31 mouse cellular contexts compared by ENCODE assay signal in genomic region chr4:129889661-129890060, GRCm38 (mm10). TPM values are rescaled to one million over a fixed set of nuclear protein-coding genes. Genes with fewer than 3 reads are reported as not detected.
"Had no signal": no experiment of that assay in that cellular context is flagged by ENCODE, and none has a peak within 500 bp of the region (broad histone marks: within the 10 kb centered on the region; RNA-seq: fewer than 3 reads in every experiment).

No protein-coding gene starts in this region.

- H3K9ac ChIP-seq: heart, embryonic 13.5 days; heart, embryonic 15.5 days; hindbrain, embryonic 13.5 days; hindbrain, embryonic 15.5 days; kidney, embryonic 15.5 days; limb, embryonic 13.5 days; limb, embryonic 15.5 days; liver, embryonic 12.5 days had no signal

- H3K4me2 ChIP-seq: heart, embryonic 11.5 days; heart, embryonic 13.5 days; heart, embryonic 15.5 days; hindbrain, embryonic 13.5 days; hindbrain, embryonic 15.5 days; kidney, embryonic 15.5 days; limb, embryonic 13.5 days; limb, embryonic 15.5 days; liver, embryonic 12.5 days had no signal

- H3K4me1 ChIP-seq: heart, embryonic 13.5 days; heart, embryonic 15.5 days; hindbrain, embryonic 13.5 days; hindbrain, embryonic 15.5 days; kidney, embryonic 15.5 days; limb, embryonic 13.5 days; limb, embryonic 15.5 days had no signal

- H3K27me3 ChIP-seq: heart, embryonic 13.5 days; heart, embryonic 15.5 days; hindbrain, embryonic 13.5 days; hindbrain, embryonic 15.5 days; kidney, embryonic 15.5 days; limb, embryonic 13.5 days; limb, embryonic 15.5 days; liver, embryonic 12.5 days had no signal

- H3K9me3 ChIP-seq: heart, embryonic 13.5 days; heart, embryonic 15.5 days; hindbrain, embryonic 13.5 days; hindbrain, embryonic 15.5 days; kidney, embryonic 15.5 days; limb, embryonic 13.5 days; limb, embryonic 15.5 days; liver, embryonic 12.5 days had no signal

- H3K36me3 ChIP-seq: heart, embryonic 13.5 days; heart, embryonic 15.5 days; hindbrain, embryonic 13.5 days; hindbrain, embryonic 15.5 days; kidney, embryonic 15.5 days; limb, embryonic 13.5 days; limb, embryonic 15.5 days; liver, embryonic 12.5 days had no signal

- DNase-seq: gastrocnemius, adult 2 months; gastrocnemius, postnatal 10 days; gastrocnemius, postnatal 25 days; heart, adult 11 months; heart, adult 2 months; heart, postnatal 14 days; heart, postnatal 36 days; kidney, adult 11 months; kidney, adult 2 months; kidney, adult 9 months; kidney, postnatal 14 days; kidney, postnatal 36 days; layer of hippocampus, adult 9-11 months; layer of hippocampus, postnatal 36 days; left cerebral cortex, postnatal 4 days had no signal

- H3K27ac ChIP-seq: gastrocnemius, adult 2 months; heart, adult 2 months; heart, embryonic 13.5 days; heart, embryonic 15.5 days; hindbrain, embryonic 13.5 days; hindbrain, embryonic 15.5 days; hindbrain, postnatal 0 days; kidney, embryonic 15.5 days; kidney, postnatal 0 days; limb, embryonic 13.5 days; limb, embryonic 15.5 days; liver, embryonic 12.5 days had no signal

- H3K4me3 ChIP-seq: gastrocnemius, adult 2 months; heart, adult 2 months; heart, embryonic 13.5 days; heart, embryonic 15.5 days; hindbrain, embryonic 13.5 days; hindbrain, embryonic 15.5 days; kidney, embryonic 15.5 days; limb, embryonic 13.5 days; limb, embryonic 15.5 days; liver, embryonic 12.5 days had no signal

- ATAC-seq: hindbrain, postnatal 0 days; intestine, embryonic 16.5 days; liver, embryonic 12.5 days had no signal

RNA-seq across cellular contexts. Expression of gene Spocd1, which starts 39.4 kb away (rescaled TPM):
- polyA plus RNA-seq: heart, adult 2 months; hindbrain, embryonic 11.5 days; hindbrain, embryonic 13.5 days; intestine, embryonic 16.5 days; kidney, adult 2 months; kidney, embryonic 15.5 days; kidney, postnatal 0 days; large intestine, adult 2 months; limb, embryonic 11.5 days; liver, adult 2 months had no signal
